Mouse (Mus musculus) C2C12 (cell line): Measurements from ENCODE around the gene Prdm10.

Experiments
- CEBPB ChIP-seq: IDR thresholded peaks from one replicate; pipeline ENCODE4 v1.6.1; 2011; ENCODE audit warnings: low read depth, mild to moderate bottlenecking, control low read depth, moderate library complexity
- CTCF ChIP-seq: IDR thresholded peaks from one replicate; pipeline ENCODE4 v1.5.1; 2011; ENCODE audit not compliant: control insufficient read depth, insufficient read depth, insufficient read length
- FOSL1 ChIP-seq: IDR thresholded peaks from one replicate; pipeline ENCODE4 v1.8.0; 2011; ENCODE audit warnings: mild to moderate bottlenecking, low read length; ENCODE audit not compliant: poor library complexity, insufficient read depth, severe bottlenecking
- MAX ChIP-seq: IDR thresholded peaks from one replicate; pipeline ENCODE4 v1.6.1; 2011; ENCODE audit warnings: mild to moderate bottlenecking, control low read depth
- USF1 ChIP-seq: IDR thresholded peaks from one replicate; pipeline ENCODE4 v1.6.1; 2011; ENCODE audit warnings: low read depth, mild to moderate bottlenecking, control low read depth, moderate library complexity

DNA sequence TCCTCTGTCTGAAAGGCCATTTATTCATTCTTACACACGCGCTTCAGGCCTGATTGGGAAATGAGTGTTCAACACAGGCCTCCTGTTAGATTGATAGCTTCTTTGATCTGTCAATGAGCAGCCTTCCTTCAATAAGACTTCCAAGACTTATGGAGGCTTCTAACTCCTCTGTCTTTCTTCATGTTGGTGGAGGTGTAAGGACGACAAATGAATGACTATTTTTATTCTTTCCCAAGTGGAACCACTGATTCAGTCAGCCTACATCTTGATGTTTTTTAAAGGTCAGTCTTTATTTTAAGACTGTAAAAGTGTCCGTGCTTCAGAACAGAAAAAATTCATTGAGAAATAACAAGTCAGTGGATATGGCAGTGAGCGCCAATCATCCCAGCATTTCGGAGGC is 35.3 kb upstream of the Prdm10 start:
- TF ChIP-seq CTCF: no peak
- no peak for TF ChIP-seq USF1
- TF ChIP-seq CEBPB: no peak
- no peak for TF ChIP-seq FOSL1
- no peak for TF ChIP-seq MAX
